Mouse (Mus musculus) liver, postnatal 0 days (tissue): ENCODE results near the gene Nfatc4. TPM values are rescaled to one million over a fixed set of nuclear protein-coding genes. Genes with fewer than 3 reads are reported as not detected.
A peak's percentile ranks its signal among the peaks of the same experiment; 100 is the strongest.

Source experiments
- ATAC-seq: fragments of 200-750 bp; cut with Nextera tagmentation; 2 replicates; pipeline ENCODE4 v1.8.0; 2017; ENCODE audit warnings: mild to moderate bottlenecking, moderate library complexity
- DNase-seq: peaks from one replicate; pipeline ENCODE4 v3.0.0-alpha.2; 2016
- H3K27ac ChIP-seq: fragments of 300-500 bp; sonication (generic); 2 replicates; pipeline ENCODE4 v1.5.1; 2014; ENCODE audit warnings: antibody characterized with exemption, moderate library complexity, mild to moderate bottlenecking, low read depth
- H3K27me3 ChIP-seq: fragments of 300-500 bp; sonication (generic); 2 replicates; pipeline ENCODE4 v1.6.1; 2014; ENCODE audit warnings: low read length, control low read depth, mixed read lengths; ENCODE audit not compliant: insufficient read depth
- H3K36me3 ChIP-seq: fragments of 300-500 bp; sonication (generic); replicated peaks from 2 replicates; pipeline ENCODE4 v1.6.1; 2014; ENCODE audit warnings: mild to moderate bottlenecking, control low read depth, low read length, moderate library complexity, mixed read lengths; ENCODE audit not compliant: insufficient read depth
- H3K4me1 ChIP-seq: fragments of 300-500 bp; sonication (generic); 2 replicates; pipeline ENCODE4 v1.6.1; 2014; ENCODE audit warnings: antibody characterized with exemption, mild to moderate bottlenecking, control low read depth; ENCODE audit not compliant: insufficient read depth
- H3K4me2 ChIP-seq: fragments of 300-500 bp; sonication (generic); 2 replicates; pipeline ENCODE4 v1.6.1; 2014; ENCODE audit warnings: low read depth, mild to moderate bottlenecking, low read length, moderate library complexity, mixed read lengths
- H3K4me3 ChIP-seq: fragments of 300-500 bp; sonication (generic); 2 replicates; pipeline ENCODE4 v1.5.1; 2014; ENCODE audit warnings: low read depth, low read length
- H3K9ac ChIP-seq: fragments of 300-500 bp; sonication (generic); replicated peaks from 2 replicates; pipeline ENCODE4 v1.6.1; 2014; ENCODE audit warnings: mild to moderate bottlenecking, moderate library complexity
- H3K9me3 ChIP-seq: fragments of 300-500 bp; sonication (generic); 2 replicates; pipeline ENCODE4 v1.6.1; 2016; ENCODE audit warnings: mild to moderate bottlenecking, control low read depth, low read length, mixed read lengths
- CTCF ChIP-seq: sonication (generic); IDR thresholded peaks from 2 replicates; pipeline ENCODE4 v1.5.1; 2016; ENCODE audit warnings: antibody characterized with exemption, low read depth
- EP300 ChIP-seq: IDR thresholded peaks from 2 replicates; pipeline ENCODE4 v1.6.1; 2016; ENCODE audit warnings: antibody characterized with exemption, low read depth, mild to moderate bottlenecking
- WGBS: fragments of 180-500 bp; shearing (Covaris S2); extraction: QIAGEN DNeasy Blood & Tissue Kit; methylation state at CpG from one replicate; pipeline ENCODE4 v1.1.7; 2014; ENCODE audit not compliant: insufficient replicate concordance; 5-methylcytosine and 5-hydroxymethylcytosine counted together
- polyA plus RNA-seq: library from polyadenylated mRNA; unstranded; fragments of >200 nt; fragmentation: Nextera tagmentation; extraction: Ambion mirVana; gene quantifications from 2 replicates; pipeline ENCODE4 v1.2.1, GENCODE M21; 2015

Nfatc4 gene
- polyA plus RNA-seq, 1 experiment from 2014 or later, result 0.41 TPM

GRCm38 (mm10) chr14:55845506-55846294 lies 22.8 kb downstream of the Nfatc4 start:
- ATAC-seq, result peak; percentile 81
- Histone ChIP-seq H3K36me3 (no peaks in the 10 kb centered on the region), H3K9ac (no peak overlapping the region), H3K4me1 (0 out of 2 replicates have a peak, but pooled peaks cover 2% of the 10 kb centered on the region), H3K4me2 (no peak overlapping the region), H3K4me3 (no peak overlapping the region), H3K27me3 (no peaks in the 10 kb centered on the region), H3K27ac (peak overlapping the region; percentile 44), H3K9me3 (no peaks in the 10 kb centered on the region)
- TF ChIP-seq EP300 (no peak), CTCF (no peak)
- DNase-seq, result no peak
- 59% methylated on average over 9 of the region's 9 CpGs for WGBS

- Histone ChIP-seq H3K9ac (no peak overlapping the region), H3K4me1 (peaks cover 28% of the 10 kb centered on the region), H3K27me3 (no peaks in the 10 kb centered on the region), H3K9me3 (no peaks in the 10 kb centered on the region), H3K36me3 (no peaks in the 10 kb centered on the region), H3K4me3 (no peak overlapping the region), H3K4me2 (no peak overlapping the region), H3K27ac (no peak overlapping the region)
- no peak for TF ChIP-seq CTCF
- no peak for TF ChIP-seq EP300
- 62% methylated on average over 6 of the region's 6 CpGs for whole genome bisulfite sequencing
- ATAC-seq (no peak), DNase-seq (no peak)
These were observed 27.9 kb downstream of the Nfatc4 start for GRCm38 (mm10) chr14:55850885-55851284.

- no peak for DNase-seq
- Histone ChIP-seq H3K27ac (peak overlapping the region; percentile 6; the same call in 1 of the 2 replicates), H3K9me3 (no peaks in the 10 kb centered on the region), H3K9ac (no peak overlapping the region), H3K4me2 (no peak overlapping the region), H3K36me3 (no peaks in the 10 kb centered on the region), H3K4me1 (peaks cover 30% of the 10 kb centered on the region), H3K4me3 (no peak overlapping the region), H3K27me3 (no peaks in the 10 kb centered on the region)
- WGBS, result 22% methylated on average over 11 of the region's 11 CpGs
- no peak for TF ChIP-seq CTCF
- TF ChIP-seq EP300, result no peak
- 0 out of 2 replicates have a peak, but pooled peaks have one; percentile 17 for ATAC-seq
These were observed 30.0 kb downstream of the Nfatc4 start for GRCm38 (mm10) chr14:55852646-55853551.

GRCm38 (mm10) chr14:55853621-55854285 lies 30.8 kb downstream of the Nfatc4 start, which contains the start of gene Nynrin:
TSS of gene Nynrin (plus strand) at chr14:55854010.
- H3K4me1 ChIP-seq, result peaks cover 30% of the 10 kb centered on the region

GRCm38 (mm10) chr14:55854406-55855100 lies 31.6 kb downstream of the Nfatc4 start:
- ATAC-seq, result no peak
- TF ChIP-seq CTCF (no peak), EP300 (no peak)
- H3K9me3 ChIP-seq, result no peaks in the 10 kb centered on the region
- H3K4me3 ChIP-seq, result peak overlapping the region; percentile 51
- H3K9ac ChIP-seq, result peak overlapping the region; percentile 66
- no peaks in the 10 kb centered on the region for H3K36me3 ChIP-seq
- no peaks in the 10 kb centered on the region for H3K27me3 ChIP-seq
- peak overlapping the region; percentile 87 for H3K4me2 ChIP-seq
- no peak for DNase-seq
- peak overlapping the region; percentile 53 for H3K27ac ChIP-seq
- 4% methylated on average over 9 of the region's 9 CpGs for WGBS
- peaks cover 30% of the 10 kb centered on the region for H3K4me1 ChIP-seq

More at GRCm38 (mm10) chr14:55853621-55854285, 30.8 kb downstream of the Nfatc4 start, which contains the start of gene Nynrin:
- H3K9me3 ChIP-seq, result no peaks in the 10 kb centered on the region
- H3K9ac ChIP-seq, result peak within 1 kb of the TSS; percentile 66
- H3K4me3 ChIP-seq, result peak within 1 kb of the TSS; percentile 51
- H3K27ac ChIP-seq, result peak within 1 kb of the TSS; percentile 53
- 3% methylated on average over 31 of the region's 33 CpGs for WGBS
- H3K36me3 ChIP-seq, result no peaks in the 10 kb centered on the region
- no peak for TF ChIP-seq CTCF
- DNase-seq (peak; percentile 53), ATAC-seq (peak; percentile 62)
- H3K27me3 ChIP-seq, result no peaks in the 10 kb centered on the region
- peak within 1 kb of the TSS; percentile 87 for H3K4me2 ChIP-seq
